Mouse (Mus musculus): ENCODE data around the gene Prr7. TPM values are rescaled to one million over a fixed set of nuclear protein-coding genes. Genes with fewer than 3 reads are reported as not detected.
A peak's percentile ranks its signal among the peaks of the same experiment; 100 is the strongest.

Prr7 gene
- polyA plus RNA-seq, 1 experiment from 2014 or later, result 0.27 TPM

- peak; percentile 94 for TF ChIP-seq CTCF (IDR thresholded peaks at IDR 0.05; ENCODE audit: low read depth)
- Histone ChIP-seq H3K27ac (ENCODE audit: low read depth, low read length) (peak within 1 kb of the TSS; percentile 80), H3K4me2 (replicated peaks; ENCODE audit: low read depth) (peak within 1 kb of the TSS; percentile 95), H3K9ac (ENCODE audit: low read depth, low read length) (peak within 1 kb of the TSS; percentile 77), H3K4me3 (ENCODE audit: low read depth, low read length) (peak within 1 kb of the TSS; percentile 85), H3K36me3 (ENCODE audit: control insufficient read depth, insufficient read depth) (peaks cover 20% of the 10 kb centered on the region), H3K4me1 (replicated peaks; ENCODE audit: control insufficient read depth, insufficient read depth, low read length) (peaks cover 7% of the 10 kb centered on the region), H3K9me3 (ENCODE audit: control insufficient read depth) (no peaks in the 10 kb centered on the region), H3K27me3 (replicated peaks; ENCODE audit: control insufficient read depth, insufficient read depth, low read length) (no peaks in the 10 kb centered on the region)
- WGBS, result under 1% methylated on average over 52 of the region's 55 CpGs
- peak; percentile 68 for ATAC-seq
These were observed 49.2 kb downstream of the Prr7 start, which contains the start of gene Pdlim7 for GRCm38 (mm10) chr13:55513111-55513748. Pdlim7 (minus strand) TSS chr13:55513676.

- Histone ChIP-seq H3K4me3 (ENCODE audit: low read depth, low read length) (peak overlapping the region; percentile 85), H3K4me1 (replicated peaks; ENCODE audit: control insufficient read depth, insufficient read depth, low read length) (peaks cover 7% of the 10 kb centered on the region), H3K9ac (ENCODE audit: low read depth, low read length) (no peak overlapping the region), H3K27ac (ENCODE audit: low read depth, low read length) (no peak overlapping the region), H3K9me3 (ENCODE audit: control insufficient read depth) (no peaks in the 10 kb centered on the region), H3K27me3 (replicated peaks; ENCODE audit: control insufficient read depth, insufficient read depth, low read length) (no peaks in the 10 kb centered on the region), H3K4me2 (replicated peaks; ENCODE audit: low read depth) (peak overlapping the region; percentile 95), H3K36me3 (ENCODE audit: control insufficient read depth, insufficient read depth) (peaks cover 14% of the 10 kb centered on the region; the same call in 1 of the 2 replicates)
- no peak for ATAC-seq
- 41% methylated on average over 9 of the region's 9 CpGs for WGBS
- TF ChIP-seq CTCF (IDR thresholded peaks at IDR 0.05; ENCODE audit: low read depth), result no peak
These were observed 49.8 kb downstream of the Prr7 start for GRCm38 (mm10) chr13:55513828-55514227.

GRCm38 (mm10) chr13:55516955-55517354, 52.9 kb downstream of the Prr7 start:
- Histone ChIP-seq H3K4me1 (replicated peaks; ENCODE audit: control insufficient read depth, insufficient read depth, low read length) (no peaks in the 10 kb centered on the region), H3K36me3 (ENCODE audit: control insufficient read depth, insufficient read depth) (no peaks in the 10 kb centered on the region), H3K9ac (ENCODE audit: low read depth, low read length) (no peak overlapping the region), H3K9me3 (ENCODE audit: control insufficient read depth) (no peaks in the 10 kb centered on the region), H3K27me3 (replicated peaks; ENCODE audit: control insufficient read depth, insufficient read depth, low read length) (no peaks in the 10 kb centered on the region), H3K27ac (ENCODE audit: low read depth, low read length) (no peak overlapping the region), H3K4me2 (replicated peaks; ENCODE audit: low read depth) (no peak overlapping the region), H3K4me3 (ENCODE audit: low read depth, low read length) (no peak overlapping the region)
- 4% methylated on average over 5 of the region's 5 CpGs for WGBS
- ATAC-seq, result no peak
- TF ChIP-seq CTCF (IDR thresholded peaks at IDR 0.05; ENCODE audit: low read depth), result peak; percentile 94

- Histone ChIP-seq H3K9ac (ENCODE audit: low read depth, low read length) (no peak overlapping the region), H3K4me2 (replicated peaks; ENCODE audit: low read depth) (no peak overlapping the region), H3K9me3 (ENCODE audit: control insufficient read depth) (no peaks in the 10 kb centered on the region), H3K27me3 (replicated peaks; ENCODE audit: control insufficient read depth, insufficient read depth, low read length) (no peaks in the 10 kb centered on the region), H3K36me3 (ENCODE audit: control insufficient read depth, insufficient read depth) (no peaks in the 10 kb centered on the region), H3K27ac (ENCODE audit: low read depth, low read length) (no peak overlapping the region), H3K4me3 (ENCODE audit: low read depth, low read length) (no peak overlapping the region), H3K4me1 (replicated peaks; ENCODE audit: control insufficient read depth, insufficient read depth, low read length) (no peaks in the 10 kb centered on the region)
- no peak for ATAC-seq
- 72% methylated on average over 4 of the region's 4 CpGs for WGBS
- no peak for TF ChIP-seq CTCF (IDR thresholded peaks at IDR 0.05; ENCODE audit: low read depth)
These were observed 55.5 kb downstream of the Prr7 start for GRCm38 (mm10) chr13:55519606-55520005.

- Histone ChIP-seq H3K36me3 (ENCODE audit: control insufficient read depth, insufficient read depth) (no peaks in the 10 kb centered on the region), H3K9me3 (ENCODE audit: control insufficient read depth) (no peaks in the 10 kb centered on the region), H3K27me3 (replicated peaks; ENCODE audit: control insufficient read depth, insufficient read depth, low read length) (no peaks in the 10 kb centered on the region), H3K9ac (ENCODE audit: low read depth, low read length) (no peak overlapping the region), H3K4me1 (replicated peaks; ENCODE audit: control insufficient read depth, insufficient read depth, low read length) (no peaks in the 10 kb centered on the region), H3K4me3 (ENCODE audit: low read depth, low read length) (no peak overlapping the region), H3K27ac (ENCODE audit: low read depth, low read length) (no peak overlapping the region), H3K4me2 (replicated peaks; ENCODE audit: low read depth) (no peak overlapping the region)
- no peak for ATAC-seq
- TF ChIP-seq CTCF (IDR thresholded peaks at IDR 0.05; ENCODE audit: low read depth), result no peak
- WGBS, result 69% methylated on average over 8 of the region's 8 CpGs
These were observed 58.7 kb downstream of the Prr7 start for GRCm38 (mm10) chr13:55522730-55523129.

Small RNAs within 50 kb of the gene (microRNA-seq; reads per million reads assigned to microRNA genes)
- gene Mir6943, result not detected
- 3.0 reads per million, percentile 4 among the genes with 10 or more reads in this experiment for gene Mir6944
- gene Mir6945, result 1.4 reads per million

Other genes starting within 250 kb of the Prr7 start
- 540 and 567 TPM in 2 replicates for gene Prelid1, start 143.8 kb upstream of the Prr7 start, polyA plus RNA-seq (2015; fragmentation: Nextera tagmentation; extraction: Ambion mirVana)
- 142 and 156 TPM in 2 replicates for gene Rab24, start 142.3 kb upstream of the Prr7 start, polyA plus RNA-seq (2015; fragmentation: Nextera tagmentation; extraction: Ambion mirVana)
- 7.8 and 8.5 TPM in 2 replicates for gene Mxd3, start 134.4 kb upstream of the Prr7 start, polyA plus RNA-seq (2015; fragmentation: Nextera tagmentation; extraction: Ambion mirVana)
- 85.3 and 93.0 TPM in 2 replicates for gene Lman2, start 101.5 kb upstream of the Prr7 start, polyA plus RNA-seq (2015; fragmentation: Nextera tagmentation; extraction: Ambion mirVana)
- 1.2 and 1.3 TPM in 2 replicates for gene Rgs14, start 94.5 kb upstream of the Prr7 start, polyA plus RNA-seq (2015; fragmentation: Nextera tagmentation; extraction: Ambion mirVana)
- 0.04 and 0.16 TPM in 2 replicates for gene Slc34a1, start 66.1 kb upstream of the Prr7 start, polyA plus RNA-seq (2015; fragmentation: Nextera tagmentation; extraction: Ambion mirVana)
- gene Pfn3, start 49.0 kb upstream of the Prr7 start, polyA plus RNA-seq (2015; fragmentation: Nextera tagmentation; extraction: Ambion mirVana), result not detected in 2 replicates
- 1.2 and 2.3 TPM in 2 replicates for gene F12, start 37.5 kb upstream of the Prr7 start, polyA plus RNA-seq (2015; fragmentation: Nextera tagmentation; extraction: Ambion mirVana)
- 10.5 and 11.4 TPM in 2 replicates for gene Grk6, start 19.2 kb upstream of the Prr7 start, polyA plus RNA-seq (2015; fragmentation: Nextera tagmentation; extraction: Ambion mirVana)
- 31.3 and 34.8 TPM in 2 replicates for gene Dbn1, start 23.8 kb downstream of the Prr7 start, polyA plus RNA-seq (2015; fragmentation: Nextera tagmentation; extraction: Ambion mirVana)
- 131 and 142 TPM in 2 replicates for gene Pdlim7, start 49.4 kb downstream of the Prr7 start, polyA plus RNA-seq (2015; fragmentation: Nextera tagmentation; extraction: Ambion mirVana)
- 1.5 and 1.6 TPM in 2 replicates for gene Dok3, start 65.0 kb downstream of the Prr7 start, polyA plus RNA-seq (2015; fragmentation: Nextera tagmentation; extraction: Ambion mirVana)
- 23.2 and 25.8 TPM in 2 replicates for gene Ddx41, start 72.4 kb downstream of the Prr7 start, polyA plus RNA-seq (2015; fragmentation: Nextera tagmentation; extraction: Ambion mirVana)
- gene Fam193b, start 106.9 kb downstream of the Prr7 start, polyA plus RNA-seq (2015; fragmentation: Nextera tagmentation; extraction: Ambion mirVana), result 10.3 and 12.3 TPM in 2 replicates
- gene Tmed9, start 109.5 kb downstream of the Prr7 start, polyA plus RNA-seq (2015; fragmentation: Nextera tagmentation; extraction: Ambion mirVana), result 57.3 and 63.3 TPM in 2 replicates
- gene B4galt7, start 135.6 kb downstream of the Prr7 start, polyA plus RNA-seq (2015; fragmentation: Nextera tagmentation; extraction: Ambion mirVana), result 13.9 and 14.3 TPM in 2 replicates
- gene Caml, start 158.7 kb downstream of the Prr7 start, polyA plus RNA-seq (2015; fragmentation: Nextera tagmentation; extraction: Ambion mirVana), result 24.8 and 26.9 TPM in 2 replicates
- 15.6 and 16.6 TPM in 2 replicates for gene Ddx46, start 170.8 kb downstream of the Prr7 start, polyA plus RNA-seq (2015; fragmentation: Nextera tagmentation; extraction: Ambion mirVana)
- 20.4 and 21.8 TPM in 2 replicates for gene B230219D22Rik, start 228.9 kb downstream of the Prr7 start, polyA plus RNA-seq (2015; fragmentation: Nextera tagmentation; extraction: Ambion mirVana)

Data from intestine, postnatal 0 days (tissue).